Mouse (Mus musculus) kidney, adult 18-20 months (tissue): ENCODE measurements around the gene Cideb.

ENCODE experiments used
- DNase-seq: peaks from one replicate; pipeline ENCODE4 v3.0.0; 2021

Cideb gene

DNA sequence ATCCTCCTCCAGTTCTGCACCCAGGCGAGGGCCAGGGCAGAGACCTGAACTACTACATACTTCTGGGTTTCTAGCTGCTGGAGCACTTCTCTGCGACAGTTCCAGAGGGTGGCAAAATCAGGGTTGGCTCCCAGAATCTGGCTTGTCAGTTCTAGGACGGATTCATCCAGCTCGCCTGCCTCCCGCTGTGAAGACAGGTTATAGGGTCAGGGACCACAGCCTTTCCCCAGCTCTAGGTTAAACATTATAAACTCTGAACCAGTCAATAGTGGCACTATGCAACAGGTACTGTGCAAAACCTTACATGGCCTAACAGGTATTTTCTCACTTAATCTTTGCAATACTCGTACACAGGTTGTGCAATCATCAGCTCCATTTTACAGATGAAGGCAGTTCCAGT lies 37.2 kb downstream of the Cideb start:
- DNase-seq = peak; percentile 52

DNA sequence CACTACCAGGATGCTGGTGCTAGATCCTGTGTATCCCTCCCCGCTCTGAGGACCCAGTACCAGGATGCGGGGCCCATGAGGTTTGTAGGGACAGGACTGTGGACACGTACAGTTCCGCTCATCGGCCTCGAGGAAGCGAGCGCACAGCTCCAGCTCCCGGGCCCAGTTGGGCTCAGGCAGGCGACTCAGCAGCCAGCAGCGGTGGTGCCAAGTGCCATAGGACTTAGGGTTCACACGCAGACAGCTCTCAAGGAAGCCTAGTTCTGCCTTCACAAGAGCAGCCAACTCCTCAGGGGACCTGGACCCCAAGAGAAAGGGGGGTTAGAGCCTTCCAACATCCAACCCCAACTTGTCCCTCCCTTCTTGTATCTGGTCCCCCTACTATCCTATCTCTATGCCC lies 37.6 kb downstream of the Cideb start:
- peak; percentile 40 for DNase-seq

DNA sequence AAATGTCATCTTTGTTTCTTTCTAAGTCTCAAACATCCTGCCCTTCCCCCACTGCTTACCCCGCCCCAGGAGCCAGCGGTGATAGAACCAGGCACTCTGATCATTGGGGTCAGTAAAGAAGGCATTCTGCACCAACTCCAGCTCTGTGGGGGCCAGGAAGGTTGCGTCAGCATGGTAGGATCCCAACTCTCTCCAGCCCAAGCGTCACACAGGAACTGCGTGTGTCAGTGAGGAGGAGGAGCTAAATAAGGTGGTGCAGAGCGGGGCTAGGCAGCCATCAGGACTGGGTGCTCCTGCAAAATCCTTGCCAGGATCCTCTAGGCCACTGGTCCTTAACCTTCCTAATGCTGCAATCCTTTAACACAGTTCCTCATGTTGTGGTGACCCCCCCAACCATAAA lies 38.5 kb downstream of the Cideb start:
- DNase-seq = no peak

DNA sequence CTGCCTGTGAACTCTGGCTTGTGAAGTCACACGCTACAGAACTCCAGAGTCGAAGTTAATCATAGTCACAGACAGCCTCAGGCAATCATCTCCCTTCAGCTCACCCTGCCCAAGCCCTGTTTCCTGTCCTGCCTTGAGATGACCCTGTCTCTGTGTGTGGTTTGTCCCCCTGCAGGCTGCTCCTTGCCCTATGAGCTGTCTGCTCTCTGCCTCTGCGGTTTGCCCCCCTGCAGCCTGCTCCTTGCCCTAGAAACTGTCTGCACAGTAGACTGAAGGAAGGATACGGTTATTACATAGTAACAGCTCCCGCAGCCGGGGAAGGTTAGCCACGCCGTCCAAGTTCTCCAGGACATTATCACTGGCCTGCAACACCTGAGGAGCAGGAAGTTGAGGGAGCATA lies 41.4 kb downstream of the Cideb start:
- DNase-seq = peak; percentile 58

DNA sequence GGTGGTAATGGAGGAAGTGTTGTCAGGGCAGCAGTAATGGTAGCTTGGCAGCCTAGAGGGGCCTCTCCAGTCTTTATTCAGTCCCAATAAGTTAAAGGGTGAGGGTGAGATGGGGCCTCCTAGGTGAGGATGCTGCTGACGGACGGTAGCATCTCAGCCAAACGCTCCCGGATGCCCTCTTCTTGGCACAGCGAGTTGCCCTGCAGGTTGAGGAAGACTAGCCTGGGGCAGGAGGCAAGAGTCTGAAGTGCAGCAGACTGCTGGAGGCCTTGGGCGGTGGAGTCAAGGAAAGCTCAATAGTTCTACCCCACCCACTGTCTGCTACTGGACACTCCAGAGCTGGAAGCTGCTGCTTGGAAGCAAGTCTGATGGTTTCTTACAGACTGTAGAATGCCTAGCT lies 42.0 kb downstream of the Cideb start:
- peak; percentile 35 for DNase-seq

DNA sequence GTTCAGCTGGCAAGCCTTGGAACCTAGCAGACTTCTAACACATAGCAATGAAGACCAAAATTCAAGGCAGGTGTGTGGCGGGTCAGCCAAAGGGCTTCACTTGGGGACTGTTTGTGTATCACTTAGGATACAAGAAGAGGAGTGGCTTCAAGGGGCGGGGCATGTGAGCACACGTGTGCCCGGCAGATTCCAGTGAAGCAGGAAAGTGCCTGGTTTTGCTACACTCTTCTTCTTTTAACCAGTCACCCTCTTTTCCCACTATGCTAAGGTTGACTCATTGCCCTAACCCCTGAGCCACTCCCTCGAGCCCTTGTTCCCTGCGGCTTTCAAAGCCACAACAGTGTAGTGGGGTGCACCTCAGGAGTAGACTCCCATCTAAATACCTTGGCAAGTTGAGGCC lies 43.4 kb downstream of the Cideb start:
- peak; percentile 18 for DNase-seq

DNA sequence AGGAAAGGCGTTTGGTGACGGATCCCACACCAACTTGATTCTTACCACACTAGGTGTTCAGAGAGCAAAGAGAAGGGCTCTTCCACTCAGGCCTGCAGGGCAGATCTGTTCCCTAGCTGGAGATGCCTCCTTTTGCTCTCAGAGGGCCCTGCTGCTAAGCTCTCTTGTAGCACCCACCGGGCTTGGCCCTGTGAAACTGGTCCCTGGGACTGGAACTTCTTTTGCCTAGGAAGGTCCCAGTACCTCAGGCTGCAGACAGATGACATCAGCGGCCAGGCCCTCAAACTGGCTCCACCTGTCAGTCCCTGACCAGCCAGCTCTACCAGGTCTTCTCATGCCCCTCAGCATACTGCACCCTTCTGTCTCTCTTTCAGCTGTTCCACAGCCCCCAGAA lies 44.5 kb downstream of the Cideb start, which contains the start of gene Tgm1:
Gene Tgm1, minus strand, starts transcription at position 198 of the 394 bp plus-strand sequence.
- no peak for DNase-seq

DNA sequence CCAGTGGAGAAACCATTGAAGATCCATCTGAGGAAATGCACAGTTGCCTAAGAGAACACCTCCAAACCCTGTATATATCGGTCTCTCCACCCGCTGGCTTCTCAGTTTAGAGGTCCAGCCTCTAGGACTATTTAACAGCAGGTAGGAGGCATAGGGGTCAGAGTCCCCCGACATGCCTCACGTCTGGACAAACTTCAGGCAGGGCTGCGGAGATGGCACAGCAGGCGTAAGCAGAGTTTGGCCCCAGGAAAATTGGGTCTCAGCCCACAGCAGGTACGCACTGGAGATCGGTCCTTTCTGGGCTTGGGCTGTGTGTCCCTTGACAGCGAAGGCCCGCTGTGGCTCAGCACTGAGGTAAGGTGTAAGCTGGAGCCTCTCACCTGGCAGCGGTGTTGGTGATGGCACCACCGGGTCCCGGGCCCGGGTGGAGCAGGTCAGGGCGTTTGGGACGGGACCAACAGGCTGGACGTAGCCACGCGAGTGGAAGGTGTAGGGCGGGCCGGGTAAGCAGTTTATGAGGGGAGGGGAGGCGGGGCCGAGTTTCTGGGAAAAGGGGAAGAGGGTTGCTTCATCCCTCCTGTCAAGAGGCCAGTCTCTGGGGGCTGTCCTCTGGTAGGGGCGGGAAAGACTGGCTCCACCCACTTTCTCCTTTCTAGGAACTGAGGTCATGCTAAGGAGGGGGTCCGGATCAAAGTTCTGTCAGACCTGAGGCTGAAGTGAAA lies 45.1 kb downstream of the Cideb start:
- DNase-seq = peak; percentile 74

DNA sequence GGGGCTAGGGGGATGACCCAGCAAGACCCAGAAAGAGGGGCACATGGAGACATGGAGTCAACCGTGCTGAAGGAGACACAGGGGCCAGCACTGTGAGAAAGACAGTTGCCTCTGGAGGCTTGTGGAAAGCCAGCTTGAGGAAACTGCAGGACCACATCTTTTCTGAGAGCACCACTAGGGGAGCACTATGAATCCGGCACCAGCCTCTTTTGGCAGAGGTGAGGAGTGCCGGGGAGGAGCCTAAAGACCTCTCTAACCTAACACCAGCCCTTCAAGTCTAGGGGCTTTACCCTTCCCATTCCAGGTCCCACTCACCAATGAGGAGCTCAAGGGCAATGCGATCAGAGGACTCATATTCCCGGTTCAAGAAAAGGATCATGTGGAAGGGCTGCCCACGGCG lies 46.5 kb downstream of the Cideb start:
- peak; percentile 15 for DNase-seq

DNA sequence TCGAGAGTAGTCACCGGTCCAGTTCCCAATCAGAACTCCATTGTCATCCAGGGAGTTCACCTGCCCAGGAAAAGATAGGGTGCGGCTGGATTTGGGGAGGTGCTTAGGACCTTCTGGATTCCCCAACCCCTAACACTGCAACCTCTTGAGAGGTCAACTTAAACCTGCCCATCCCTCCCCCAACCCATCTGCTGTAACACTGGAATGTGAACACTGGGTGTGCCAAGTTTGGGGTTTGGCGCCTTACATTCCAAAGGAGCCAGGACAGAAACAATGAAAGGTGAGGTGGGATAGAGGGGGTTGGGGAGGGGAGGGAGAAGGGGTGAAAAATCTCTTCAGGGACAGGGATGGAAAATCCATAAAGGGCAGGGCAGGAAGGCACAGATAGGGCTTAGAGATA lies 48.7 kb downstream of the Cideb start:
- no peak for DNase-seq

DNA sequence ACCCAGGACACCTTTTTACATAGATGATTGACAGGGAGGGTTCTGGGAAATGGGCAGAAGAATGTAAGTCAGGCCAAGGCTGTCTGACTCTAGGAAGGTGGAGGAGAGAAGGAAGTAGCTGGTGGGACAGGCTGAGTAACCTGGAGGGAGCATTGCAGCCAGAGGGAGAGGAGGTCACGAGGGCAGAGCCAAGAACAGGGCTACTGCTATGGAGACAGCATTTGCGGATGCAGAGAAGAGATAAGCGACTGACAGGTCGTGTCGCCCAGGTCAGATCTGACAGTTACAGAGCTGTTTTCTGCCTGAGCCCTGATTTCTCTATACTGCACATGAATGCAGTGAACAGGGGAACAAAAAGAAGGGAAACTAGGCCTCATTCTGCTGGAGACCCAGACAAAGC lies 50.9 kb downstream of the Cideb start:
- DNase-seq = no peak

DNA sequence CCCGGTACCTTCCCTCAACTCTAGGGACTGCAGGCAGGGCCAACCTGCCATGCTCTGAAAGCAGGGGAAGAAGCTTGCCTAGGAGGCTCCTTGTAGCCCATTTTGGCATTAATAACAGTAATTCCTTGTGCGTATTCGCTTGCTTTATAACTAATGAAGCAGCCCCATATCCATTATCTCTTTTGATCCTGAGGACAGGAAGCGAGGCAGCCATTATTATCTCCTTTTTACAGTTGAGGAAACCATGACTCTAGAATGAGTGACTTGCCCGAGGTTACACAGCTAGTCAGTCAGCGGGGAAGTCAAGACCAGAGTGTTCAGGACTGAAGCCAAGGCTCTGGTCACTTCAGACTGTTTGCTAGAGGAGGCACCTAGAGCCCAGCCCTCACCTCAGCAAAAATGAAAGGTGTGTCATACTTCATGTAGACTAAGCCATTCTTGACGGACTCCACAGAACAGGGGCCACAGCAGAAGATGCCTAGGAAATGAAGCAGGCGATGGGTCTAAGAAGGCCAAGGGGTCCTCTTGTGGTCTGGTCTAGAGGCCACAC lies 52.1 kb downstream of the Cideb start:
- DNase-seq = no peak
